Mouse (Mus musculus) heart, postnatal 4 days (tissue): ENCODE data around the gene Anapc7. TPM values are rescaled to one million over a fixed set of nuclear protein-coding genes. Genes with fewer than 3 reads are reported as not detected.
A peak's percentile ranks its signal among the peaks of the same experiment; 100 is the strongest.

Experiments
- DNase-seq: peaks from one replicate; pipeline ENCODE4 v3.0.0; 2021
- total RNA-seq, 2 experiments: library from RNA; stranded (reverse); gene quantifications; 2 replicates each; pipeline ENCODE4 v1.2.3; 2021

Gene Anapc7
- 10 to 100 TPM; 47.0 to 48.7 TPM for total RNA-seq

DNA sequence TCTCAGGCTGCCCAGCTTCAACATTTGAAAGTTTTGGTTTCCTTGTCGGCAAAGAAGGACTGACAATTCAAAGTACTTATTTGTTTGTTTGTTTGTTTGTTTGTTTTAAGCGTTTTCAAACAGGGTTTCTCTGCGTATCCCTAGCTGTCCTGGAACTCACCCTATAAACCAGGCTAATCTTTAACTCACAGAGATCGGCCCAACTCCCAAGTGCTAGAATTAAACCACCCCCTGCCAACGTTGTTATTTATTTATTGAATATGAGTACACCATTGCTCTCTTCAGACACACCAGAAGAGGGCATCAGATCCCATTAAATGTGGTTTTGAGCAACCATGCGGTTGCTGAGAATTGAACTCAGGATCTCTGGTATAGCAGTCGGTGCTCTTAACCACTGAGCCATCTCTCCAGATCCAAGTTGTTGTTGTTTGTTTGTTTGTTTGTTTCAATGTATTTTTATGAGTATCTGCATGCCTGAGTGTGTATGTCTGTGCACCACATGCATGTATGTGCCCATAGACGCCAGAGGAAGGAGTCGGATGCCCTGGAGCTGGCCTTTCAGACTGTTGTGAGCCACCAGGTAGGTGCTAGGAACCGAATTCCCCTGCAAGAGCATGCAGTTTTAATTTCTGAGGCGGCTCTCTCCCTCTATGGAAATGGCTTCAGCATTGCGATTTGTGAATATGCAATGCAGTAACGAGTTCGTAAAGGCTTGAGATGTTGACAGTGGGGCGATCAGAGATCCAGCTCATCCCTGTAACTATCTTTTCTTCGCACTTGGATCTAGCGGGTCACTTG is at the start of gene Anapc7:
Gene Anapc7, plus strand, starts transcription at position 423 of the 798 bp plus-strand sequence.
- no peak for DNase-seq

GRCm38 (mm10) chr5:122372192-122372769 is 49.2 kb upstream of the Anapc7 start, which contains the start of gene Fam216a:
Gene Fam216a, minus strand, starts transcription at chr5:122372364.
- peak; percentile 99 for DNase-seq

DNA sequence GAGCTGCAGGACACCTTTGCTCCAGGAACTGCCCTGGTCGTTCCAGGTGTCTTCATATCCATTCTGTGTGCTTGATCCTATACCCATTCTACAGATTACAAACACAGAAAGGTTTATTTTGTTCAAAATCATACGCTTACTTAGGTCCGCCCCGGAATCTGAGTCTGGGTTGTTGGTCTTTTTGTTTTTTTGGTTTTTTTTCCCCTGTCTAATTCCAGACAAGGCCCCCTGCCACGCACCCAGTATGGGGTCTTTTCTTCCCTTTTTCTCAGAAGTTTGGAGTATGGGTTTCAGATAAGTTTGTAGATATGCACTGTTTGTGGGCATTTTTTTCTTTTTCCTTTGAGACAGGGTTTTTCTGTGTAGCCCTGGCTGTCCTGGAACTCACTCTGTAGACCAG is 48.6 kb upstream of the Anapc7 start:
- DNase-seq, result no peak

DNA sequence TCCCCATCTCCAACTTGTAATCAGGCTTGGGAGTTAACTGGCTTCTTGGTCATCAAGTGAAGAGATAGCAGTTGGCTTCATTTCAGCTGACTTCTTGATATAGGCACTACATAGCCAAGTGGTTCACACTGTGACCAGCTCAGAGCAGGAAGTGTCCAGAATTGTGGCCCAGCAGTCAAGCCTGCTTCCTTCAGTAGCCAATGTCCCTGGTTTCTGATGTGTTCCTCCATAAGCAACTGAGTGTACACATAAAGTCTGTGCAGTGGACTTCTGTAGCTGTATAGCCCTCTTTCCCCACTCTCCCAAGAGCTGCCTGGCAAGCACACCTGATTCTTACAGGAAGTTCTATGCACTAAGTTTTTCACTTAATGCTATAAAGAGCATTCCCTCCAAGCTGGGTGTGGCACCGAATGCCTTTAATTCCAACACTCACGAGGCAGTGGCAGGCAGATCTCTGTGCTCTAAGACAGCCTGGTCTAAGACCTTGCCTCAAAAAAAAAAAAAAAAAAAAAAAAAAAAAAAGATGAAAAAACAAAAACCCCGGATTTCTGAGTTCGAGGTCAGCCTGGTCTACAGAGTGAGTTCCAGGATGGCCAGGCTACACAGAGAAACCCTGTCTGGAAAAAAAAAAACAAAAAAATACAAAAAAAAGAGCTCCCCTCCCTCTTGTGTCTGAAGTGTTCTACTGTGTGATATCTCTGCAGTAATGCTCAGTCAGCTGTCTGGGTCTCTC is 44.2 kb upstream of the Anapc7 start:
- DNase-seq, result no peak

DNA sequence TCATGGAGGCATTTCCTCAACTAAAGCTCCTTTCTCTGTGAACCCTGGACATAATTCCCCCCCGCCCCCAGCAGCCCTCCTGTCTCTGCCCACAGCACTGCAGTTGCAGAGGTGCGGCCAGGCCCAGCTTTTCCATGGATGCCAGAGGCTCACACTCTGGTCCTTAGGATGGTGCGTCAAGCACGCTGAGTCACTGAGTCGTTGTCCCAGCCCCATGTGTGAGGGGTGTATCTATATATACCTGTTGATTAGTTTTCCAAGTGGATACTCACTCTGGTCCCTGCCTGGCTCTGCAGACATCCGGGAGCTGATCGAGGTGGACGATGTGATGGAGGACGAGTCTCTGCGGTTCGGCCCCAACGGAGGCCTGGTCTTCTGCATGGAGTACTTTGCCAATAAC is 43.3 kb upstream of the Anapc7 start:
- no peak for DNase-seq

DNA sequence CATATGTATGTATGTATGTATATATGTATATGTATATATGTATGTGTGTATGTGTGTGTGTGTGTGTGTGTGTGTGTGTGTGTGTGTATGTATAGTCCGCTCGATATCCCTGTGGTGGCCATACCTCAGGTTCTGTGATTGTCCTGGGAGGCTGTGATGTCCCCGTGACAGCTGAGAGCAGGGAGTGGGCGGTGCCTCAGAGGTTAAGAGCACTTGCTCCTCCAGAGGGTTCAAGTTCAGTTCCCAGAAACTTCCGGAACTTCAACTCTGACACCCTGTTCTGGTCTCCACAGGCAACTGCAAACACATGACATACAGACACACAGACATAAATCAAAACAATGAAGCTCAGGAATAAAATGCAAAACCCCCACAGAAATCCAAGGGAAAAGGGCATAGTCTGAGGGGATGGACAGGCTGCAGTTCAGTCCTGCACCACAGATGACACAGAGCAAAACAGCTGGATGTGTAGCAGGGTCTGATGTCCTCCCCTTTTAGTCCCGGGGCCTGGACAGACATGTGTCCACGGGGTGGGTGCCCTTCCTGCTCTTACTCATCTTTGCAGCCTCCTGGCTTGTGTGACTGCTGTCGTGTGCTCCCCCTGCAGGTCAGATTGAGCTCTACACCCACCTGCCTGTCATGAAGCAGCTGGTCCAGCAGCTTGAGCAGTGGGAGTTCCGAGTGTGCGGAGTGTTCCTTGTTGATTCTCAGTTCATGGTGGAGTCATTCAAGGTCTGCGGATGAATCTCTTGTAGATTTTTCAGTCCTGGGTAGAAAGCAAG is 41.9 kb upstream of the Anapc7 start:
- DNase-seq, result peak; percentile 82

DNA sequence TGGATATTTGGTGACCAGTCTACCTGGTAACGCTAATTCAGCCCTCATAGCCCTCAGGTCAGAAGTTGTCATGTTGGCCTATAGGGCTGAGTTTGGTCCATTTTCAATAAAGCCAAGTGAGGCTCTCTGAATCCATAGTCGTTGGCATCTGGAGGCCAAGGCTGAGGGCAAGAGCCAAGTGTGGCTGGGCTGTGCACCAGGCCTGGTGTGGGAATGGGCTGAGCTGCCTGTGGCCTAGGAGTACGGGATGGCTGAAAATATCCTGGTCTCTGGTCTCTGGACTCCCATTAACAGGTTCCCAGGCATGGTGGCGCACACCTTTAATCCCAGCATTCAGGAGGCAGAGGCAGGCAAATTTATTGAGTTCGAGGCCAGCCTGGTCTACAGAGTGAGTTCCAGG is 31.5 kb upstream of the Anapc7 start:
- no peak for DNase-seq

- DNase-seq, result no peak
Measured at GRCm38 (mm10) chr5:122390671-122391070, 30.8 kb upstream of the Anapc7 start.

GRCm38 (mm10) chr5:122391178-122391785 is 30.2 kb upstream of the Anapc7 start:
- DNase-seq, result no peak

DNA sequence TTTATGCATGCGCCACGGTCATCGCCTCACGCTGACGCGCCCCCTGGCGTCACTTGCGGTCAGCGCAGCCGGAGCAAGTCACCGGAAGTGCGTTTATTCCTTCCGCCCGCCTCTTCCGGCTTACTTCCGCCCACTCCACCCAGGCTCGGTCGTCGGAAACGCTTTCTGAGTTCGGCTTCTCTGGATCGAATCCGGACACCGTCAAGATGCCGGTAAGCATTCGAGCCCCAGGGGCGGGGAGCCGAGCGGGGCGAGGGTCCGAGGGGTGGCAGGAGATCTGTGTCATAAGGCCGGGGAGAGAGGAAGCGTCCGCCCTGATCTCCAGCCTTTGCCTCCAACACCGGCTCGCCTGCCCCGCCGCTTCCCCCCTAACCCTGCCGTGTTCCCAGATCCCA is 29.7 kb upstream of the Anapc7 start, which contains the start of gene Arpc3:
Gene Arpc3, plus strand, starts transcription at position 93 of the 395 bp plus-strand sequence.
- DNase-seq, result peak; percentile 95

- DNase-seq, result peak; percentile 36
Measured at GRCm38 (mm10) chr5:122392227-122393004, 29.1 kb upstream of the Anapc7 start.

GRCm38 (mm10) chr5:122393887-122394286 is 27.6 kb upstream of the Anapc7 start:
- DNase-seq, result peak; percentile 87

GRCm38 (mm10) chr5:122396791-122397190 is 24.7 kb upstream of the Anapc7 start:
- DNase-seq, result peak; percentile 65

GRCm38 (mm10) chr5:122397495-122397894 is 24.0 kb upstream of the Anapc7 start:
- no peak for DNase-seq

DNA sequence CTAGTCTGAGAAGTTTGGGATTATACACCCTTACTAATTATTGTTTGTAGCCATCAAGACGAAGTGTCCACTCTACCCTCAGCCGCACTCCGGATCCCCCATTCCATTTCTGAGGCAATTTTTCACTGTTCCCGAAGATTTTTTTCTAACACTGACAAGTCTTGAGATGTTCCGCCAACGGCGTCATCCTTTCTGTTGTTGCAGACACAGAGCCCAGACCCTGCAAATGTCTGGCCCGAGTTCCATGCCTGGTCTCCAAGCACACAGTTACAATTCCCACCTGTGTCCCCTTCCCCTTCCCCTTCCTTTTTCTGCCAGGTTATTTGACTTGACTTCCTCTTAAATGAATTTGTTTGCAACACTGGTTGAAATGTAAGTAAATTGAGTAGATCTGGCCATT is 21.6 kb upstream of the Anapc7 start:
- no peak for DNase-seq

- DNase-seq, result peak; percentile 73
Measured at GRCm38 (mm10) chr5:122400628-122401302, 20.7 kb upstream of the Anapc7 start.

DNA sequence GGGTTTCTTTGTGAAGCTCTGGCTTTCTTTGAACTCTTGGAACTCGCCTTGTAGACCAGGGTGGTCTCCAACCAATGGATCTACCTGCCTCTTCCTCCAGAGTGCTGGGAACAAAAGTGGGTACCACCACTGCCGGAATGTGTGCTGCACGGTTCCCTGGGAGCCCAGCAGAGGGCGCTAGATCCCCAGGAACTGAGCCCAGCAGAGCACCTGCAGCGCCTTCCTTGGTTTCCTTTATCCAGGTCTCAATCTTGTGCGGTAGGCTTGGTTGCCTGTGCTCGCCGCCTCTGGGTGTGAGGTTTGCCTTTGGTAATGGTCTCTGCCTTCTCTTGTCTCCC is 20.2 kb upstream of the Anapc7 start:
- DNase-seq, result peak; percentile 86

DNA sequence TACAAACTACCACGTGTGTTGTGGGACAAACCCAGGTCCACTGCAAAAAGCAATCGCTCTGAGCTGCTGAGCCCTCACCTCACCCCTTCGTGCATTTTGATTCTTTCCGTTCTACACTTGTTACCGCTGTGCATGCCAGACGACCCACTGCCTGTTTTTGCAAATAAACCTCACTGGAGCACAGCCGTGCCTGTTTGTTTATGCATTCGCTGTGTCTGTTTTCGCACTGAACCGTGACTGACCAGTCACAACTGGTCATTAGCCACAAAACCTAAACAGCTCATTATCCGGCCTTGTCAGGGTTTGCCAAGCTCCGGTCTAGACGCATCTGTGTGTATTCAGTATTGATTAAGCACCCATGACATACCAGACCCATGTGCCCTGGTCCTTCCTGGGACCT is 19.3 kb upstream of the Anapc7 start:
- DNase-seq, result no peak

DNA sequence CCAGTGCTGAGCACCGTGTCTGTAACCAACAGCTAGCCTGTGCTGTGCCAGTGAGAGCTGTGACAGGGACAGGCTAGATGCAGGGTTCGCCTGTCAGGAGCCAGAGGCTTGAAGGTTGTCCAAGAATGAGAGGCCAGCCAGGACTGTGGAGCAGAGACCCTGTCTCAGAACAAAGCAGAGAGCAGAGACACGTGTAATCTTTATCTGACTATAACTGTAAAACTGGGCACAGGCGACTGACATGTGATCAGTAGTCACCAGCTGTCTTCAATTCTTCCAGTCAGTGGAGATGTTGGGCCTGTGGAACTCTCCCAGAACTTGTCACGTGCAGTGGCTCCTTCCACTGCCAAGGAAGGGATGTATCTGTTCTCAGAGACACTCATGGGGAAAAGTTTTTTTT is 18.7 kb upstream of the Anapc7 start:
- DNase-seq, result peak; percentile 79

GRCm38 (mm10) chr5:122403362-122403761 is 18.1 kb upstream of the Anapc7 start:
- DNase-seq, result no peak

GRCm38 (mm10) chr5:122405537-122405936 is 16.0 kb upstream of the Anapc7 start:
- no peak for DNase-seq
